In genomic region chr12:55492941-55493340, GRCm38 (mm10) we compare ENCODE assay signal across 8 mouse cellular contexts. TPM values are rescaled to one million over a fixed set of nuclear protein-coding genes. Genes with fewer than 3 reads are reported as not detected.
A peak's percentile ranks its signal among the peaks of the same experiment; 100 is the strongest.
DNase-seq lines count a peak whose midpoint lies in the region; ATAC-seq and TF ChIP-seq lines count a peak whose summit lies in the region.

No protein-coding gene starts in this region.

- H3K79me2 ChIP-seq in C2C12 (ENCODE audit: control insufficient read depth, insufficient read depth): peaks cover 38% of the 10 kb centered on the region

- H3K27ac ChIP-seq in cerebellum, adult 2 months (ENCODE audit: insufficient read depth, low read length): peak overlapping the region; percentile 99
- peak overlapping the region; percentile 99 for H3K27ac ChIP-seq in hindbrain, embryonic 11.5 days (ENCODE audit: low read depth, low read length)
- peak overlapping the region; percentile 100 for H3K27ac ChIP-seq in lung, embryonic 16.5 days (ENCODE audit: low read length)

- intact Hi-C loops in left cerebral cortex, postnatal 25 days (cut with DNase I): loop anchor here (1.0 kb wide), 2 partner anchors 47 to 95 kb away; no protein-coding TSS in a partner anchor

- under 1% methylated on average over 12 of the region's 12 CpGs for WGBS in cerebellum, adult 2 months
- 0% methylated on average over 12 of the region's 12 CpGs for WGBS in hindbrain, embryonic 11.5 days
- under 1% methylated on average over 12 of the region's 12 CpGs for WGBS in lung, embryonic 16.5 days

- peak overlapping the region; percentile 93 for H3K9ac ChIP-seq in hindbrain, embryonic 11.5 days (ENCODE audit: low read depth, low read length)
- H3K9ac ChIP-seq in lung, embryonic 16.5 days (ENCODE audit: low read length): peak overlapping the region; percentile 98

- ATAC-seq in hindbrain, embryonic 11.5 days (ENCODE audit: low FRiP score): no peak
- no peak for ATAC-seq in lung, embryonic 16.5 days (ENCODE audit: low read depth)

- H3K27me3 ChIP-seq in cerebellum, adult 2 months (ENCODE audit: control insufficient read depth, insufficient read depth, low read length): no peaks in the 10 kb centered on the region
- H3K27me3 ChIP-seq in C2C12 (ENCODE audit: control insufficient read depth, insufficient read depth, insufficient read length): no peaks in the 10 kb centered on the region
- H3K27me3 ChIP-seq in hindbrain, embryonic 11.5 days (ENCODE audit: control insufficient read depth, insufficient read depth, low read length): no peaks in the 10 kb centered on the region
- H3K27me3 ChIP-seq in lung, embryonic 16.5 days (ENCODE audit: control insufficient read depth, insufficient read depth, low read depth, low read length): no peaks in the 10 kb centered on the region

- H3K36me3 ChIP-seq in C2C12 (ENCODE audit: control insufficient read depth, insufficient read depth): peaks cover 36% of the 10 kb centered on the region
- no peaks in the 10 kb centered on the region for H3K36me3 ChIP-seq in hindbrain, embryonic 11.5 days (ENCODE audit: control insufficient read depth, insufficient read depth, low read length)
- H3K36me3 ChIP-seq in lung, embryonic 16.5 days (ENCODE audit: control insufficient read depth, insufficient read depth, low read length): peaks cover 20% of the 10 kb centered on the region

- H3ac ChIP-seq in C2C12 (ENCODE audit: control insufficient read depth, insufficient read length, low read depth): peak overlapping the region; percentile 48

- no peaks in the 10 kb centered on the region for H3K4me1 ChIP-seq in cerebellum, adult 2 months (ENCODE audit: control insufficient read depth, insufficient read depth, low read length)
- no peaks in the 10 kb centered on the region for H3K4me1 ChIP-seq in hindbrain, embryonic 11.5 days (replicated peaks; ENCODE audit: control insufficient read depth, insufficient read depth, low read length)
- H3K4me1 ChIP-seq in lung, embryonic 16.5 days (replicated peaks; ENCODE audit: control insufficient read depth, insufficient read depth, low read length): peaks cover 33% of the 10 kb centered on the region

- H3K4me3 ChIP-seq in cerebellum, adult 2 months (replicated peaks; ENCODE audit: insufficient read depth, low read depth, low read length): peak overlapping the region; percentile 99
- peak overlapping the region; percentile 80 for H3K4me3 ChIP-seq in C2C12 (ENCODE audit: insufficient read depth, poor library complexity, severe bottlenecking)
- H3K4me3 ChIP-seq in hindbrain, embryonic 11.5 days (ENCODE audit: low read depth, low read length): peak overlapping the region; percentile 85
- H3K4me3 ChIP-seq in lung, embryonic 16.5 days (ENCODE audit: low read length): peak overlapping the region; percentile 83

- DNase-seq in cerebellum, adult 2 months: no peak
- no peak for DNase-seq in cerebellum, adult 9-11 months
- DNase-seq in hindbrain, embryonic 11.5 days (ENCODE audit: low spot score): no peak
- DNase-seq in left cerebral cortex, postnatal 25 days (ENCODE audit: low spot score in 2 of 2): no peak
- no peak for DNase-seq in retina, embryonic 14.5 days (ENCODE audit: low spot score)
- no peak for DNase-seq in embryo, embryonic 10.5 days (ENCODE audit: low spot score)

- H3K4me2 ChIP-seq in hindbrain, embryonic 11.5 days (replicated peaks; ENCODE audit: low read depth, low read length): peak overlapping the region; percentile 78
- H3K4me2 ChIP-seq in lung, embryonic 16.5 days (ENCODE audit: low read depth, low read length): peak overlapping the region; percentile 60

- TF ChIP-seq POLR2A in cerebellum, adult 2 months (IDR thresholded peaks at IDR 0.05; ENCODE audit: borderline replicate concordance, insufficient read depth, low read length): no peak

- TF ChIP-seq CTCF in cerebellum, adult 2 months (IDR thresholded peaks at IDR 0.05; ENCODE audit: borderline replicate concordance, insufficient read depth, low read depth, low read length): no peak
- TF ChIP-seq CTCF in C2C12 (IDR thresholded peaks at IDR 0.05; ENCODE audit: control insufficient read depth, insufficient read depth, insufficient read length): no peak

- no peaks in the 10 kb centered on the region for H3K9me3 ChIP-seq in hindbrain, embryonic 11.5 days (ENCODE audit: control insufficient read depth, low read length)
- no peaks in the 10 kb centered on the region for H3K9me3 ChIP-seq in lung, embryonic 16.5 days (ENCODE audit: control insufficient read depth, low read length)

- H3K79me3 ChIP-seq in C2C12 (ENCODE audit: low read depth): peaks cover 22% of the 10 kb centered on the region

TF ChIP-seq in C2C12, 6 proteins besides CTCF, POLR2A, EP300 and RAD21:
- TF ChIP-seq CEBPB (IDR thresholded peaks at IDR 0.05; ENCODE audit: low read depth): no peak
- no peak for TF ChIP-seq MYOG (IDR thresholded peaks at IDR 0.05; ENCODE audit: control insufficient read depth, extremely low read depth, insufficient read length)
- TF ChIP-seq FOSL1 (IDR thresholded peaks at IDR 0.05; ENCODE audit: insufficient read depth, low read length, poor library complexity, severe bottlenecking): no peak
- TF ChIP-seq USF1 (IDR thresholded peaks at IDR 0.05; ENCODE audit: low read depth): no peak
- no peak for TF ChIP-seq MAX (IDR thresholded peaks at IDR 0.05)
- no peak for TF ChIP-seq MYOD1 (IDR thresholded peaks at IDR 0.05; ENCODE audit: control insufficient read depth, insufficient read length, low read depth)

RNA-seq across cellular contexts. Expression of gene Nfkbia, which starts 0.5 kb away (rescaled TPM):
- polyA plus RNA-seq in cerebellum, adult 2 months (2012; rRNA removed): 39.1 and 45.7 TPM in 2 replicates
- 43.2 TPM for polyA plus RNA-seq in C2C12 (2012; fragmentation: generic; extraction: Trizol)
- 43.3 and 46.9 TPM in 2 replicates for polyA plus RNA-seq in hindbrain, embryonic 11.5 days (2014; fragmentation: Nextera tagmentation; extraction: Ambion mirVana)
- polyA plus RNA-seq in lung, embryonic 16.5 days (2015; fragmentation: Nextera tagmentation; extraction: Ambion mirVana): 130 and 136 TPM in 2 replicates
- total RNA-seq in left cerebral cortex, postnatal 25 days (2021): 10 to 100 TPM; 28.5 to 31.7 TPM
